Mouse (Mus musculus): ENCODE results near the gene March11.

March11 gene

GRCm38 (mm10) chr15:26366511-26366910, 57.7 kb downstream of the March11 start:
- no peak for DNase-seq (ENCODE audit: extremely low read depth, insufficient read length, low spot score)

- no peak for DNase-seq (ENCODE audit: extremely low read depth, insufficient read length, low spot score)
Measured at GRCm38 (mm10) chr15:26373759-26374158, 64.9 kb downstream of the March11 start.

- peak; percentile 34 for DNase-seq (ENCODE audit: extremely low read depth, insufficient read length, low spot score)
Measured at GRCm38 (mm10) chr15:26374232-26374631, 65.4 kb downstream of the March11 start.

GRCm38 (mm10) chr15:26374946-26375345, 66.1 kb downstream of the March11 start:
- DNase-seq (ENCODE audit: extremely low read depth, insufficient read length, low spot score) = no peak

- DNase-seq (ENCODE audit: extremely low read depth, insufficient read length, low spot score) = no peak
Measured at GRCm38 (mm10) chr15:26377355-26377754, 68.5 kb downstream of the March11 start.

- no peak for DNase-seq (ENCODE audit: extremely low read depth, insufficient read length, low spot score)
Measured at GRCm38 (mm10) chr15:26378879-26379278, 70.0 kb downstream of the March11 start.

GRCm38 (mm10) chr15:26379831-26380230, 71.0 kb downstream of the March11 start:
- DNase-seq (ENCODE audit: extremely low read depth, insufficient read length, low spot score) = no peak

- no peak for DNase-seq (ENCODE audit: extremely low read depth, insufficient read length, low spot score)
Measured at GRCm38 (mm10) chr15:26380844-26381243, 72.0 kb downstream of the March11 start.

- DNase-seq (ENCODE audit: extremely low read depth, insufficient read length, low spot score) = no peak
Measured at GRCm38 (mm10) chr15:26390001-26390400, 81.2 kb downstream of the March11 start.

- DNase-seq (ENCODE audit: extremely low read depth, insufficient read length, low spot score) = no peak
Measured at GRCm38 (mm10) chr15:26396556-26396955, 87.7 kb downstream of the March11 start.

GRCm38 (mm10) chr15:26425284-26425683, 116.4 kb downstream of the March11 start:
- no peak for DNase-seq (ENCODE audit: extremely low read depth, insufficient read length, low spot score)

GRCm38 (mm10) chr15:26426231-26426630, 117.4 kb downstream of the March11 start:
- no peak for DNase-seq (ENCODE audit: extremely low read depth, insufficient read length, low spot score)

GRCm38 (mm10) chr15:26430565-26430964, 121.7 kb downstream of the March11 start:
- no peak for DNase-seq (ENCODE audit: extremely low read depth, insufficient read length, low spot score)

GRCm38 (mm10) chr15:26432676-26433075, 123.8 kb downstream of the March11 start:
- DNase-seq (ENCODE audit: extremely low read depth, insufficient read length, low spot score) = no peak

- DNase-seq (ENCODE audit: extremely low read depth, insufficient read length, low spot score) = no peak
Measured at GRCm38 (mm10) chr15:26435725-26436124, 126.9 kb downstream of the March11 start.

GRCm38 (mm10) chr15:26437113-26437512, 128.3 kb downstream of the March11 start:
- DNase-seq (ENCODE audit: extremely low read depth, insufficient read length, low spot score) = no peak
